Mouse (Mus musculus) CH12.LX (cell line): ENCODE data around the gene Hip1r. TPM values are rescaled to one million over a fixed set of nuclear protein-coding genes. Genes with fewer than 3 reads are reported as not detected.

Experiments used
- DNase-seq: peaks from one replicate; pipeline ENCODE4 v3.0.0-alpha.2; 2013; ENCODE audit errors: extremely low read depth
- H3K27ac ChIP-seq: 2 replicates; pipeline ENCODE4 v1.5.1; 2012; ENCODE audit warnings: low read depth, mild to moderate bottlenecking, control low read depth, moderate library complexity; ENCODE audit not compliant: insufficient read depth
- H3K27me3 ChIP-seq: replicated peaks from 2 replicates; pipeline ENCODE3; 2012; ENCODE audit warnings: inconsistent platforms
- H3K36me3 ChIP-seq, 2 experiments: replicated peaks in 1 of 2; 2 replicates each; pipeline versions ENCODE3 to v1.6.1; 2012; ENCODE audit warnings: inconsistent platforms in 1 of 2, low read length in 1 of 2, mild to moderate bottlenecking in 1 of 2, mixed read lengths in 1 of 2, moderate library complexity in 1 of 2; ENCODE audit not compliant: control insufficient read depth in 1 of 2, insufficient read depth in 1 of 2
- H3K4me1 ChIP-seq, 2 experiments: 2 replicates each; pipeline ENCODE4 v1.6.1; 2012; ENCODE audit warnings: inconsistent platforms in 1 of 2, moderate library complexity in 1 of 2; ENCODE audit not compliant: insufficient read depth in 2 of 2, control insufficient read depth in 1 of 2
- H3K4me2 ChIP-seq: 2 replicates; pipeline ENCODE4 v1.6.1; 2012; ENCODE audit warnings: low read depth, mild to moderate bottlenecking, control low read depth; ENCODE audit not compliant: poor library complexity, insufficient read depth, severe bottlenecking
- H3K4me3 ChIP-seq, 3 experiments: fragments of 150-350 bp in 1 of 3; sonication (generic) in 1 of 3; replicated peaks in 1 of 3; 2 replicates each; pipeline versions ENCODE3 to v1.5.1; 2011 to 2012; ENCODE audit warnings: low read depth in 2 of 3, low read length in 2 of 3, mild to moderate bottlenecking in 2 of 3, moderate library complexity in 2 of 3, control low read depth in 1 of 3, improper control_type of control experiment in 1 of 3, inconsistent platforms in 1 of 3, mixed read lengths in 1 of 3; ENCODE audit not compliant: poor library complexity in 1 of 3
- H3K79me2 ChIP-seq: replicated peaks from 2 replicates; pipeline ENCODE4 v1.6.1; 2012; ENCODE audit warnings: mild to moderate bottlenecking, moderate library complexity; ENCODE audit not compliant: control insufficient read depth, poor library complexity, insufficient read depth, severe bottlenecking; ENCODE audit errors: extremely low read depth
- H3K9ac ChIP-seq: 2 replicates; pipeline ENCODE4 v1.6.1; 2012; ENCODE audit warnings: low read depth, mild to moderate bottlenecking, control low read depth, moderate library complexity; ENCODE audit not compliant: insufficient read depth
- H3K9me3 ChIP-seq: replicated peaks from 2 replicates; pipeline ENCODE3; 2012; ENCODE audit warnings: low read length, inconsistent platforms, mixed read lengths
- BHLHE40 ChIP-seq: IDR thresholded peaks from 2 replicates; pipeline ENCODE4 v1.6.1; 2011; ENCODE audit warnings: mild to moderate bottlenecking, low read depth, low read length, improper control_type of control experiment
- CHD1 ChIP-seq: IDR thresholded peaks from 2 replicates; pipeline ENCODE4 v1.6.1; 2012; ENCODE audit warnings: low read depth, low read length, improper control_type of control experiment, inconsistent platforms
- CHD2 ChIP-seq: IDR thresholded peaks from 2 replicates; pipeline ENCODE4 v1.6.1; 2011; ENCODE audit warnings: low read length, improper control_type of control experiment
- ELF1 ChIP-seq: IDR thresholded peaks from 2 replicates; pipeline ENCODE4 v1.6.1; 2014; ENCODE audit warnings: low read depth, mild to moderate bottlenecking, inconsistent platforms, low read length, improper control_type of control experiment
- ETS1 ChIP-seq: conservative IDR thresholded peaks from 2 replicates; pipeline ENCODE4 v1.6.1; 2012; ENCODE audit warnings: low read depth, mild to moderate bottlenecking, inconsistent platforms, low read length, improper control_type of control experiment, moderate library complexity
- HCFC1 ChIP-seq: IDR thresholded peaks from 2 replicates; pipeline ENCODE4 v1.6.1; 2012; ENCODE audit warnings: low read depth, mild to moderate bottlenecking, inconsistent platforms, low read length, improper control_type of control experiment
- IRF4 ChIP-seq: IDR thresholded peaks from 2 replicates; pipeline ENCODE4 v1.6.1; 2014; ENCODE audit warnings: low read depth, mild to moderate bottlenecking, inconsistent platforms, low read length, improper control_type of control experiment
- JUN ChIP-seq: IDR thresholded peaks from 2 replicates; pipeline ENCODE4 v1.6.1; 2011; ENCODE audit warnings: low read depth, mild to moderate bottlenecking, low read length, improper control_type of control experiment, moderate library complexity; ENCODE audit not compliant: insufficient read depth
- KAT2A ChIP-seq: IDR thresholded peaks from 2 replicates; pipeline ENCODE4 v1.6.1; 2012; ENCODE audit warnings: low read length, improper control_type of control experiment, inconsistent platforms; ENCODE audit not compliant: insufficient replicate concordance
- MEF2A ChIP-seq: IDR thresholded peaks from 2 replicates; pipeline ENCODE4 v1.6.1; 2014; ENCODE audit warnings: low read depth, mild to moderate bottlenecking, inconsistent platforms, low read length, improper control_type of control experiment, borderline replicate concordance
- MXI1 ChIP-seq: IDR thresholded peaks from 2 replicates; pipeline ENCODE4 v1.6.1; 2011; ENCODE audit warnings: mild to moderate bottlenecking, low read depth, low read length, improper control_type of control experiment
- MYC ChIP-seq: IDR thresholded peaks from 2 replicates; pipeline ENCODE4 v1.6.1; 2011; ENCODE audit warnings: low read depth, mild to moderate bottlenecking, improper control_type of control experiment, low read length
- NRF1 ChIP-seq: IDR thresholded peaks from 2 replicates; pipeline ENCODE4 v1.6.1; 2014; ENCODE audit warnings: low read depth, mild to moderate bottlenecking, inconsistent platforms, low read length, improper control_type of control experiment, moderate library complexity
- PAX5 ChIP-seq: IDR thresholded peaks from 2 replicates; pipeline ENCODE4 v1.6.1; 2012; ENCODE audit warnings: low read length, inconsistent platforms, mixed read lengths
- POLR2AphosphoS2 ChIP-seq: IDR thresholded peaks from 2 replicates; pipeline ENCODE4 v1.6.1; 2011; ENCODE audit warnings: low read depth, low read length, improper control_type of control experiment
- RCOR1 ChIP-seq: conservative IDR thresholded peaks from 2 replicates; pipeline ENCODE4 v1.6.1; 2012; ENCODE audit warnings: low read depth, mild to moderate bottlenecking, inconsistent platforms, low read length, improper control_type of control experiment
- SIN3A ChIP-seq: IDR thresholded peaks from 2 replicates; pipeline ENCODE4 v1.6.1; 2012; ENCODE audit warnings: low read length, improper control_type of control experiment, inconsistent platforms
- SMC3 ChIP-seq: IDR thresholded peaks from 2 replicates; pipeline ENCODE4 v1.6.1; 2011; ENCODE audit warnings: low read depth, low read length, improper control_type of control experiment
- TCF12 ChIP-seq: IDR thresholded peaks from 2 replicates; pipeline ENCODE4 v1.6.1; 2014; ENCODE audit warnings: low read depth, mild to moderate bottlenecking, inconsistent platforms, low read length, improper control_type of control experiment
- UBTF ChIP-seq: IDR thresholded peaks from 2 replicates; pipeline ENCODE4 v1.6.1; 2012; ENCODE audit warnings: low read depth, mild to moderate bottlenecking, inconsistent platforms, low read length, improper control_type of control experiment, moderate library complexity
- USF2 ChIP-seq: conservative IDR thresholded peaks from 2 replicates; pipeline ENCODE4 v1.6.1; 2011; ENCODE audit warnings: low read depth, low read length, improper control_type of control experiment
- ZC3H11A ChIP-seq: IDR thresholded peaks from 2 replicates; pipeline ENCODE4 v1.6.1; 2012; ENCODE audit warnings: low read depth, mild to moderate bottlenecking, inconsistent platforms, low read length, improper control_type of control experiment
- ZNF384 ChIP-seq: IDR thresholded peaks from 2 replicates; pipeline ENCODE4 v1.6.1; 2012; ENCODE audit warnings: low read depth, low read length, improper control_type of control experiment, inconsistent platforms
- dilution Hi-C: fragments of 300-500 bp; cut with MboI; formaldehyde crosslinking; loops from 2 replicates; pipeline ENCODE4 v1.14.3; 2020; ENCODE audit warnings: low sequenced_read_pairs; ENCODE audit not compliant: extremely low pct_unique_long_range_greater_than_20kb, extremely low pct_ligation_motif_present
- in situ Hi-C: fragments of 300-500 bp; cut with MboI; formaldehyde crosslinking; loops from 3 replicates; pipeline ENCODE4 v1.14.3; 2019; ENCODE audit warnings: low sequenced_read_pairs, low pct_ligation_motif_present, low pct_unique_long_range_greater_than_20kb, mixed read lengths
- polyA plus RNA-seq: library from polyadenylated mRNA; unstranded; fragments of >175 nt; gene quantifications from 2 replicates; pipeline ENCODE4 v1.2.1, GENCODE M21; 2012; ENCODE audit warnings: low read depth; ENCODE audit not compliant: insufficient read length
- total RNA-seq, 2 experiments: library from RNA; depleted of rRNA; stranded (reverse); fragments of 300-350 nt in 1 of 2; fragments of >200 nt in 1 of 2; gene quantifications; 2 replicates each; pipeline ENCODE4 v1.2.3; 2012 to 2014

Hip1r gene
- total and polyA plus RNA-seq, 3 experiments: 26.1 to 49.8 (median 44.7) TPM

DNA sequence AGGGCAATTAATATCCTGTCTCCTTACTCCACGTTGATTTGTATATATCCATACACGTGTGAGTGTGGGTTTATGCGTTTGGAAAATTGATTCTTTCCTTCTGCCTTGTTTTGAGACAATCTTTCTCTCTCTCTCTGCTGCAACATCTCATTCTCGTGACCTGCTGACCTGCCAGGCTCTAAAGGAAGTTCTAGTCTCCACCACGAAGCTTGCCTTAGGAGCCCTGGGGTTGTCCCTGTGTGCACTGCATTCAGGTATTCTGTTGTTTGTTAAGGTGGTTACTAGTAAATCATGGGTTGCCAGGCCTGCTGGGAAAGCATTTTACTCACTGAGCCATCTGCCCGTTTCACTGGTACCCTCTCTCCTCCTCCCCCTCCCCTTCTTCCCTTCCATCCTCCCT is 62.9 kb downstream of the Hip1r start:
- H3K27ac ChIP-seq: no peak overlapping the region
- peaks cover 15 to 41% of the 10 kb centered on the region in 2 experiments for H3K4me1 ChIP-seq
- H3K27me3 ChIP-seq: peaks cover 2% of the 10 kb centered on the region
- TF ChIP-seq MXI1 (no peak), ZC3H11A (no peak), IRF4 (no peak), USF2 (no peak), KAT2A (no peak), POLR2AphosphoS2 (no peak), BHLHE40 (no peak), ZNF384 (no peak), CHD1 (no peak), RCOR1 (no peak), UBTF (no peak), MEF2A (no peak), JUN (no peak), CHD2 (no peak), HCFC1 (no peak), SMC3 (no peak), TCF12 (no peak), MYC (no peak), SIN3A (no peak)
- H3K4me2 ChIP-seq: no peak overlapping the region
- no peak overlapping the region for H3K9ac ChIP-seq
- no peak overlapping the region for H3K4me3 ChIP-seq
- no peaks in the 10 kb centered on the region for H3K9me3 ChIP-seq
- no peak for DNase-seq
- dilution Hi-C loops (no loop called here), in situ Hi-C loops (no loop called here)
- H3K79me2 ChIP-seq: peaks cover 1% of the 10 kb centered on the region; the same call in 1 of the 2 replicates
- no peaks in the 10 kb centered on the region for H3K36me3 ChIP-seq

DNA sequence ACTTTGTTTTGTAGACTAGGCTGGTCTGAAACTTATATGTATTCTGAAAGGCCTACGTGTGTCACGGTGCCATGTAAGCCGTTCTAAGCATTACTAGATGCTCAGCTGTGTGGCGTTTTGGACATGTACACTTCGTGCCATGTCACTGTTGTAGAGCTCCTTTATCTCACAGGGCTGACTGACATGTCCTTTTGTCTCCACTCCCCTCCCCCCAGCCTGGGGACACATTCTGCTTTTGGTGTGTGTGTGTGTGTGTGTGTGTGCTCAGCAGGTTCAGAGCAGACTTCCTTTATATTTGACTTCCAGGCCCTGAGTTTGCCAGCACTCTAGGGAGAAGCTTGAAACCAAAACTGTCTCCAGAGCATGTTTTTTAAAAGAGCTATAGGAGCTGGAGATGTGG is 63.4 kb downstream of the Hip1r start:
- H3K36me3 ChIP-seq: no peaks in the 10 kb centered on the region
- H3K79me2 ChIP-seq: no peaks in the 10 kb centered on the region
- H3K4me2 ChIP-seq: no peak overlapping the region
- H3K27ac ChIP-seq: no peak overlapping the region
- TF ChIP-seq MEF2A (no peak), NRF1 (no peak), BHLHE40 (no peak), MYC (no peak), ELF1 (no peak), PAX5 (no peak), ETS1 (no peak)
- dilution Hi-C loops: no loop called here
- peaks cover 2% of the 10 kb centered on the region for H3K27me3 ChIP-seq
- H3K9ac ChIP-seq: no peak overlapping the region
- in situ Hi-C loops: no loop called here
- H3K9me3 ChIP-seq: no peaks in the 10 kb centered on the region
- no peak overlapping the region for H3K4me3 ChIP-seq
- no peak for DNase-seq
- peaks cover 15 to 40% of the 10 kb centered on the region in 2 experiments for H3K4me1 ChIP-seq
